Mouse (Mus musculus) CH12.LX (cell line): ENCODE measurements at regions not wholly inside any gene's neighbourhood (a gene's known extent, or its start where the extent isn't known, plus 50 kb on each side); places are given as distances from the start of the nearest gene placed in this dataset.

Source experiments
- CHD2 ChIP-seq: IDR thresholded peaks from 2 replicates; pipeline ENCODE4 v1.6.1; 2011; ENCODE audit warnings: low read length, improper control_type of control experiment
- CTCF ChIP-seq, 2 experiments: IDR thresholded peaks in 1 of 2; conservative IDR thresholded peaks in 1 of 2; 2 replicates each; pipeline ENCODE4 v1.5.1; 2011 to 2012; ENCODE audit warnings: low read depth in 2 of 2, low read length in 2 of 2, improper control_type of control experiment in 1 of 2, inconsistent platforms in 1 of 2, mild to moderate bottlenecking in 1 of 2, moderate library complexity in 1 of 2
- HCFC1 ChIP-seq: IDR thresholded peaks from 2 replicates; pipeline ENCODE4 v1.6.1; 2012; ENCODE audit warnings: low read depth, mild to moderate bottlenecking, inconsistent platforms, low read length, improper control_type of control experiment
- POLR2A ChIP-seq: IDR thresholded peaks from 2 replicates; pipeline ENCODE4 v1.6.1; 2011; ENCODE audit warnings: low read depth, mild to moderate bottlenecking, improper control_type of control experiment, low read length
- USF1 ChIP-seq: IDR thresholded peaks from 2 replicates; pipeline ENCODE4 v1.6.1; 2014; ENCODE audit warnings: low read depth, mild to moderate bottlenecking, inconsistent platforms, low read length, improper control_type of control experiment

GRCm38 (mm10) chr2:137493600-137493999 lies 377.2 kb upstream of the Jag1 start:
- TF ChIP-seq HCFC1 (no peak), CTCF (conservative IDR thresholded peaks at IDR 0.05 in 1 of 2, IDR thresholded peaks at IDR 0.05 in 1 of 2; ENCODE audit: low read depth in 2 of 2, low read length in 2 of 2) (no peak), POLR2A (no peak), CHD2 (no peak), USF1 (no peak)
